Mouse (Mus musculus): ENCODE measurements around the gene Syt17.

Gene Syt17

DNA sequence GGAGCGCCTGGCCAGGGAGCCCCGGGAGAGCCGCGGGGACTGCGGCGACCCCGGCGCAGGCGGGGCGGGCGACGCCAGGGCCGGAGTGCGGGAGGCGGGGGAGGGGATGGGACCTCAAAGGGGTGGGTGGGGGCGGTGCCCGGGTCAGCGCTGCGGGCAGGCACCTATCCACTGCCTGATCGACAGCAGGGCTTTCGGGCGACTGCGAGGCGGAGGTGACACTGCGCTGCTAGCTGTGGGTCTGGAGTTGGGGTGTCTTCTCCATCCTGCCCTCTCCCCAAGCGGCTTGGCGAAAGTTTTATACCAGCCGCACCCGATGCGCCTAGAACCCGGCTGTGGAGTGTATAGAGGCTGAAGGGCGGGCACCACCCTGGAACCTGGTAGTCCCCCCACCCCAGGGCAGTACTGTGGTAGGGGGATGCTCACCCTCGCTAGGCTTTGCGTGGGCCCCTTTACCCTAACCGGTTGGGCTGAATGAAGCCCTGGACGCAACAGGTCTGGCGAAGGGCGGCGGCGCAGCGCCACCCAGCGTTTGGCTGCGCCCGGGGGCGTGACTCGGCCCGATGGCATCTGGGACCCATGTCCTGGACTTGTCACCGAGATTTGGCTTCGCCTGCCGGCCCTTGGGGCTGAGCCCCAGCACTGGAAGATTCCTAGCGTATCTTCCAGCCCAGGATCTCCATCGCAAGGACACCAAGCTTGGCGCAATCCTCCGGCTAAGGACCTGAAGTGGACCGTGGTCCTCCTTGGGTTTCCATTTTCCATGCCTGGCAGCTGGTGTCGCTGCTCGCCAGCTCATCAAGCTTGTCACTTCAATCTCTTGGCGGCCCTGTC is at the start of gene Syt17:
Gene Syt17, minus strand, starts transcription at position 89 of the 834 bp plus-strand sequence.
- DNase-seq = peak; percentile 79

DNA sequence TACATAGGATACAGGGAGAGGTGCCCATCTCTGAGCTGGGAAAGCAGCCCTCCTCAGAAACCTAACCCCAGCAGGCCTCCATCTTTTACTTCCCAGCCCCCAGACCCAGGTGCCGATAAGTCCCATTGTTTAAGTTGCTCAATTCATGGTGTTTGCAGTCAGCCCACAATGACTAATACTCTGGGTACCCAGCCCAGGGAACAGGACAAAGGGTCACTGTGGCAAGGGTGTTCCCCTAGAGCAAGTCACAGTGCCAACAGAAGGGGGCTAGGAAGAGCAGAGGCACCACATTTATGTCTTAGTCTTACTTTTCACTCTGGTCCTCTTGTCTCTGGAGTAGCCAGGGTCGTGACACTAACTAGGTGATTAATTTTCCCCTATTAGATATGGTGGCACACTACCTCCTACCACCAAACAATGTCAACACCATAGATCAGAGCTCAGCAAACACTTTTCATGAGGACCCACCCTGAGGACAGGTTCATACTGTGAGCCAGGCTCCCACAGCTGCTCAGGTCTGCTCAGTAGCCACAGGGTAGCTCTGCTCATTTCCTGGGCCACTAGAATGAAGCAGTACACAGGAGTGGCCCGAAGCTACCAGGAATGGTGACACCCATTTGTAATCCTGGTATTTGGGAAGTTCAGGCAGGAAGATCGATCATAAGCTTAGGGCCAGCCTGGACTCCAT is 47.0 kb upstream of the Syt17 start:
- DNase-seq = no peak

DNA sequence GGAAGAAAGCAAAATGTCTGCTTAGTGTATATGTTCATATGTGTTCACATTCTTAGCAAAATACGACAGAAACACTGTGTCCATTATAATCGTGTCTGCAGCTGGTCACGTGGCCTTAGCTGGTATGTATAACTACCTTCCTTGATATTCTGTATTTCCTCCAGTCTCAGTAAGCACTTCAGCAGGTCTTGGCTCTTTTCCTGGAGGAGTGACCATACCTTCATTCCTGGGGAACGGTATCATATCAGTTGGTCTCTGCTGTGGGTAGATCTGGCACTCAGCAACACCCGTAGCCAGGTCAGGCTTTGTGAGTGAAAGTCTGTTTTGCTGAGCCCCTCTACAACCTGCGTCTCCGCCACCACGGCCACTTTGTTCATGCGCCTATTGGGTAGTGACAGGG is 45.9 kb upstream of the Syt17 start:
- no peak for DNase-seq

DNA sequence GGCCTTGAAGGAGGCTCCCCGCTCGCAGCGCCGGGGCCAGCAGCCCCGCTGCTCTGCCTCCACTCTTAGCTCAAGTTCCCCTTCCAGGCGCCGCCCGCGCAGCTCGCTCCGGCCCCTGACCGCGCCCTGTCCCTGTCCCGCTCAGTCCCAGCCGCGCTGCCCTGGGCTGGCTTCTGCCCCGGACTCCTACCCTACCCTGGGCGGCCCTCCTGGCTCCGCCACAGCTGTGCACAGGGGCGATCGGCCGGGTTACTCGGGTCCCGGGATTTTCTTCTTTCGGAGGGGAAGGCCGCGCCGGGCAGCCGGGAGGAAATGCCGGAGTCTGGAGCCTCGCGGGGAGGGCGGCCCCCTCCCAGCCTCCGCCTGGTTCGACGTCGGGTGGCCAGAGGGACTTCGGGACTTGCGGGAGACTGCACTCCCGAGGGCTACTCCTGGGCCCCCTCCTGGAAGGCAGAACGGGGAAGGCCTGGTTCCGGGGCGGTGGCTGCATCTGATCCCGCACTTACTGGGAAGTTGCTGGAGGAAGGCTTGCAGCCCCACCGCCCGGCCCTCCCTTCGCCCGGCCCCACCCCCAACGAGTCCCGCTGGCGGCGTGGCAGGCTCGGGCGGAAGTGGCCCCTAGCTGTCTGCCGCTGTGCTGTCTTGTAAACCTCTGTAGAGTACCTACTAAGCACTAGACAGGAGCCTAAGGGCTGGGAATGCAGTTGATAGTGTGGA is 43.6 kb upstream of the Syt17 start, which contains the start of gene Itpripl2:
Gene Itpripl2, minus strand, starts transcription at position 545 of the 717 bp plus-strand sequence.
- DNase-seq = peak; percentile 87

DNA sequence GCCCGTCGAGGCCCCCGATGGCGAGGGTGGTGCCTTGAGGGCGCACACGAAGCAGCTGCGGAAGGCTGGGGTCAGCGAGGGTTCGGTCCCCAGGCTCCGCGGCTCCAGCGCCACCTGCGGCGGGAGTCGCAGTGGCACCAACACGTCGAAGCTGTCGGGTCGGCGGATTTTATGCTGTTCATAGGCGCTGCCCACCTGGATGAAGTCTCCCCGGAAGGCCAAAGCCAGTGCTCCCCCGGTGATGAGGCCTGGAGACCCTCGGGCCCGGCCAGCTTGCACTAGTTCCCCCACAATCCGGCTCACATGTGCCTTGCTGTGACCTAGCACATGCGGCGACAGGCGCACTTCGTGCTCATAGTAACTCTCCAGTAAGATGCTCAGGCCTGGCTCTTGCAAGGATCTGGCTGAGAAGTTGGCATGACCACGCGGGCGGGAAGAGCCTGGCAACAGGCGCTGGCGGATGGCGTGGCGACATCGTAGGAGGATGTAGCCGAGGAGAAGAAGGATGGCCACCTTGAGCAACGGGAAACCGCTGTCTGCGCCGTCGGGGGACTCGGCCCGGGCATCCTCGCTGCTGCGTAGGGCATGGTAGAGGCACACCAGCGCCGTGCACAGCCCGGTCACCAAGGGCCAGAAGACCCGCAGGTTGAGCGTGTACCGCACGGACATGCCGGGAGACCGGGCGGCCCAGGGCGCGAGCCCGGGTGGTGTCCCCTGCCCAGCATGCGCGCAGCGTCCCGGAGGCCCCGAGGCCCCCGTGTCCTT is 42.8 kb upstream of the Syt17 start:
- DNase-seq = peak; percentile 34

DNA sequence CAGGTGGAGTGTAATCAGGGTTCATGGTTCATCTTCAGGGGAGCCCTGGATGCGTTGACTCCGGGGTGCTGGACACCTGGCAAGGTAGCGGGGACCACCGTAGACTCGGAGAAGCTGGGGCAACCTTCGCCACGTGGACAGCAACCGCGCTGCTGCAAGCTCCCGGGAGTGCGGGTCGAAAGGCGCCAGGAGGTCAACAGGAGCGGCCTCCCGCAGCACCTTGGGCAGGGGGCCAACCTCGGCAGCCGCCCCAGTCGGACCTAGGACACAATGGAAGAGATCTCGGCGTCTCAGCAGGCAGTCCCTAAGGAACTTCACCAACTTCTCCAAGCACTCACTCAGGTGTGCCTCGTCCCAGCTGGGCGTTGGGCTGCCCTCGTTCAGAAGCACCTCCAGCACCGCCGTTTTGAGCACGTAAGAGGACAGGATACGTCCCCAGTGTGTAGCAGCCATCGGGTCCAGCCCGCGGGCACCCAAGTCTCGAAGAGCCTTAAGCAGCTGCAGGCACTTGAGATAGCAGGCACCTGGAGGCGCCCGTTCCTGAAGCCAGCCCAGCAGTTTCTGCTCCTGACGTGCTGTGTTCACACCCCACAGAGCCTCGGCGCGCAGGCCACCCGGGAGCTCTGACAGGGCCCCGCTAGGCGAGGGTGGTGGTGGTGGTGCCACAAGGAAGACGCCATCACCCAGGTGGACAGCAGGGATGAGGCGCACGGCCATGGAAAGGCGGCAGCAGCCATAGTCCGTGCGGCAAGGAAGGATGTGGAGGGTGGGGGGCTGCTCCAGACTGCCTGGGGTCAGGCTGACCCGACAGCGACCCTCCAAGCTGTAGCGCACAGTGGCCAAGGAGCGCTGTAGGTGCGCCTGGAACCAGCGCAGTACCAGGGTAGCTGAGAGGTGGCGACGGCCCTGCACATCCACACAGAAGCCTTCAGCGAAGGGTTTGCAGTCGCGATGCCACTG is 42.0 kb upstream of the Syt17 start:
- no peak for DNase-seq

DNA sequence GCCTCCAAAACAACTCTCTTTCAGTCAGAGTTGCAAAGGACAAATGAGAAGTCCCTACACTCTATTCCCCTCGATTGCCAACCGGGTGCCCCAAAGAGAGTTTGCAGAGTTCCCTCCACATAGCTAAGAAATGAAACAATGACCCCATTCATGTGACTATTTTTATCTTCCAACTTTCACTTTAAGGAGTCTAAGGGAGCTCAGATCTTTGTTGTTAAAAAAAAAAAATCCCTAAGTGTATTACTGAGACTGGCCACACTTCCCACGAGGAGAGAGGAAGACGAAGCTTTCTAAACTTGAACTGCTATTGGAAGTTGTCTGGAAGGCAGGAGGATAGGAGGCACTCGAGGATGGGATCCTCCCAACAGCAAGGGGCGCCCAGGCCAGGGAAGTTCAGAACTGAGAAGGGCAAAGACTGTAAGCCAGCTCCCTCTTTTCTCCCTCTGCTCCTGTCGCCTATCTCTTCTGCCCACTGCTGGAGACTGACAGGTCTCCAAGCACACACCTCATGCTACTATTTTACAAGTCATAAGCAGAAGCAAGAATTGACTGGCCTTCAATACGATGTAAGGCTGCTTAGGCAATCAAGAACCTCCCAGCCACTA is 40.1 kb upstream of the Syt17 start:
- no peak for DNase-seq

DNA sequence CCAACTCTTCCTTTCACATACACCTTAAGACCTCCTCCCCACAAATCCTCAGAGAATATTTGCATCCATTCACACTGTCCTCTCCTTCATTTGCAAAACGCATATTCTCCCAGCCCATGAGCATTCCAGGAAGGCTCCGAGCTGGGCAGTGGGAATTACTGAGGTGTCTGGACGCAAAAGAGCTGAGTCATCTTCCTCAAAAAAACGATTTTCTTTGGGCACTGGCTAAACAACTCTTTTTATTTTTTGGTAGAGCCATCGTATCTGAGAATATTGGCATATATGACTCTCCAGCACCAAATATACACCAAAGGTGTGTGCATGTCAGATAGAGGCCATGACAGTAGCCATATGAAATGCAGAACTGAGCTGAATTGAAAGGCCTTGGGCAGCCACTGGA is 38.9 kb upstream of the Syt17 start:
- DNase-seq = no peak

DNA sequence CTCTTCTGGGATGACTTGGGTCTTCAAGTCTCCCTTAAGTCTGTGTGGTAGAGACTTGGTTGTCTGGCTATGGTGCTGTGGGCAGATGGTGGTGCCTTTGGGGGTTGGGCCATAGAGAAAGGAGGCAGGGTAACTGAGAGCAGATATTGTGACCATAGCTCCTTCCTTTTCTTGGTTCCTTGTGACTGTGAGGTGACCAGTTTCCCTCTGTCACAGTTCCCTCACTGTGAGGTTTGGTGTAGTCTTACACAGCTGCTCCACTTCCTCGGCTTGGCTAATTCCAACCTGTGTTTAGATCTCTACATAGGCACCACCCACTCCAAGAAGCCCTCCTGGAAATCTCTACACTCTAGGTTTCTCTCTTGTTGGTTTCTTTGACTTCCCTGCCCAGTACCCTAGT is 36.0 kb upstream of the Syt17 start:
- DNase-seq = no peak

DNA sequence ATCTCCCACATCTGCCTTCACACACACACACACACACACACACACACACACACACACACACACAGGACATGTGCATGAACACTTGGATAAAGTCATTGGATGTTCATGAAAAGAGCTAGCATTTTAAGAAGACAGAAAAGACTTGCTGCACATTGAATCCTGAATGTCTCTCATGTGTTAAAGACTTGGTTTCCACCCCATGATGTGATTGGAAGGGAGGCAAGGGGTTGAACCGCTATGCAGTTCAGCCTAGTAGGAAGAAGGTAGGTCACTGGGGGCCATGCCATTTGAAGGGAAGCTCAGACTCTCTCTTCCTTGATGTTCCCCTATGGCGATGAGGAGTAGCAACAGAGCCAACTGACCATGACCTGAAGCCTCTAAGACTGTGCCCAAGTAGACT is 34.0 kb upstream of the Syt17 start:
- no peak for DNase-seq

DNA sequence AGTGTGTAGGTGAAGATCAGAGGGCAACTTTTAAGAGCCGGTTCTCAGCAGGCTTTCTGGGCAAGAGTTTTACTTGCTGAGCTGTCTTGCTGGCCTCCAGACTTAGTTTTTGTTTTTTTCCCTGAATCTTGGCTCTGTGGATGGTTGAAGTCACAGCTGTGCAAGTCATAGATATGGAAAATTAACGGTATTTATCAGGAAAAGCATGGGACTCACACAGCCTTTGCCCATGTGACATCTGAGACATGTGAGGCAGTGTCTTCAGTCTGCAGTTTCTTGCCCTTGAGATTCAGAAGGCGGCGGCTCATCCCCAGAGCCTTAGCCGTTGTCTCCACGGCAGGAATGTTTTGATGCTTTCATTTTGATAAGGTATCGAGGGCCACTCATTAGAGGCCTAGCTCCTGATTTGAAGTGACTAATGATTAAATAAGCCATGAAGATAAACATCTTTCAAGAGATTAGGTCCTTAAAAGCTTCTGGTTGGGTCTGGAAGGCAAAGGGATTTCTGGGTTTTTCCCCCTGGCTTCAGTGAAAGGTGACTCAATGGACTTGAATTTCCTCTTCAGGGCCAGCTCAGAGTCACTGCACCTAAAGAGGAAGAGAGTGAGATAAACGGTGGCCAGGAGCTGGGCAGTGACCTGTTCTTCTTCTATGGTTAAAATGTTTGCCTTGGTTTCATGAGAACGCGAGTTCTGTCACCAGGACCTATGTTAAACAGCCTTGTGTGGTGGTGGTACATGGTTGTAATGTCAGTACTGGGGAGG is 33.2 kb upstream of the Syt17 start:
- no peak for DNase-seq

DNA sequence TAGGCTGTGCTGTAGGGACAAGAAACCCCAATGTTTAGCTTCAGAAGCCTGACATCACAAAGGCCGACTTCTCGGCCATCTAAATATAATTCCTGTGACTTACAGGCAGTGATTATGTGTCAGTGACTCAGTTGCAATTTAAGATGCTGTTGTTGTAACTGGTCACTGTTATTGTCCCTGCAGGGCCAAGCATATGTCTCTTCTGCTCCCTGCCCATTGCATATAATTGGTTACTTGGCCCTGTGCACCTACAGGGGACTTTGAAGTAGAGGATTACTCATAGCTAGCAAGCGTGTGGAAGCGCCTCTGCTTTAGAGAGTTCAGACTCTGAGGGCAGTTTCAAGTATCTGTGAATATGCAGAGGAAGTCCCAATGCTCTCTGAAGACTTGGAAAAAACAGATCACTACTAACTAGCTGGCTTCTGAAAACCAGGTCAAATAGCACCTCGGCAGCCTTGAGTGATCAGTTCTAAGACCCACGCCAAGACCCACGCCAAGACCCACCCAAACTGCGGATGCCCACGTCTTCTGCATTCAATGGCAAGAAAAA is 32.2 kb upstream of the Syt17 start:
- no peak for DNase-seq

DNA sequence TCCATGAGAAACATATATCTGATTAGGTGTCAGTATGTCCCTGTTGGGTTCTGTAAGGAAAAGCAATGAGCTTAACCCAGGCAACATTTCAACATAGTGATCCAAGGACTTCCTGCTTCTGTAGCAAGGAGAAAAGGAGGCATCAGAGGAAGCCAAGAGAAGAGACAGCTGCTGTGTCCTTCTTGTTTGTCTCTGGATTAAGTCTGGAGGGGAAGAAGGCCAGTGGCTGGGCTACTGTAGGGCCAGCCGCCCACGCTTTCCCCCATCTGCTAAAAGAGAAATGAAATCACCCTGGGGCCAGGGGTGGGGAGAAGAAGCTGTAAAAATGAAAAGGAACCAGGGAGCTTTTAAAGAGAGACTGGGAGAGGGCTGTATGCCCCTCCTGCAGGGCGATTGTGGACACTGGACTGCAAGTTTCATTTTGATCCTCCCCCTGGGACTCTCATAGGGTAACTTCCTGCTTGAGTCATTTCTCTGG is 30.9 kb upstream of the Syt17 start:
- DNase-seq = peak; percentile 80

DNA sequence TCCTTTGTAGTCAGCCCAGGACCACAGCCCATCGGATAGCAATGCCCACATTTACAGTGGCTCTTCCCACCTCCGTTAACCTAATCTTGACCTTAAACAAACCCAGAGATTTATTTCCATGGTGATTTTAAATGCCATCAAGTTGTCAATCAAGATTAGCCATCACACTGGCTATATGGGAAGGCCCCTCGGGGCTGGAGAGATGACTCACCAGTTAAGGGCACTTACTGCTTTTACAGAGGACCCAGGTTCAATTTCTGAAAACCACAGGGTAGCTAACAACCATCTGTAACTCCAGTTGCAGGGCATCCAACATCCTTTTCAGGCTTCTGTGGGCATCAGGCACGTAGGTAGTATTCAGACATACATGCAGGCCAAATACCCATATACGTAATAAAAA is 28.4 kb upstream of the Syt17 start:
- DNase-seq = no peak

DNA sequence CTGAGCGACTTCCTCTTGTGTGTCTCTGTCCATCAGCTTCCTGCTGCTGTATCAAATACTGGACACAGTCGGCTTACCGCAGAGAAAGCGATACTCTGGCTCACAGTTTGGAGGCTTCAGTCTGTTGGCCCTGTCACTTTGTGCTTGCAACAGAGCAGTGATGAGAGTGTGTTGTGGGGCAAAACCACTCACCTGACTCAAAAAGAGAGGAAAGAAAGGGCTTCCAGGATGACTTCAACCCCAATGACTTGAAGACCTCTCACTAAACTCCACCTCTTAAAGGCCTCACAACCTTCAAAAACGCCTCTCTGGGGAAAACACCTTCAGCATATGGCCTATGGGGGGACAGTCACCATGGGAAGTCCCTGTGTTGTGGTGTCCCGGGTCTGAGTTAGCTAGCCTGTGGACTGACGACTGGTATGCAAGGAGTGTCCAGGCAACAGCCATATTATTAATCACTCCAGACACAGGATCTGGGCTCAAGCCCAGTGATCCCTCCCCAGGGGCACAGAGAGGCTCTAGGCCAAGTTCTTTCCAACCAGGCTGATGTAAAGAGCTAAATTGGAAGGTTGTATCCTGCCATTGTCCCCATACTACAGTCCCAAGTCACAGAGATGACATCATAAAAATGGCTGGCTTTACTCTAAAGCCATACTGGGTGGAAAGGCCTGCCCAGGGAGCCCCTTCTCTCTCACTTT is 27.1 kb upstream of the Syt17 start:
- peak; percentile 53 for DNase-seq

DNA sequence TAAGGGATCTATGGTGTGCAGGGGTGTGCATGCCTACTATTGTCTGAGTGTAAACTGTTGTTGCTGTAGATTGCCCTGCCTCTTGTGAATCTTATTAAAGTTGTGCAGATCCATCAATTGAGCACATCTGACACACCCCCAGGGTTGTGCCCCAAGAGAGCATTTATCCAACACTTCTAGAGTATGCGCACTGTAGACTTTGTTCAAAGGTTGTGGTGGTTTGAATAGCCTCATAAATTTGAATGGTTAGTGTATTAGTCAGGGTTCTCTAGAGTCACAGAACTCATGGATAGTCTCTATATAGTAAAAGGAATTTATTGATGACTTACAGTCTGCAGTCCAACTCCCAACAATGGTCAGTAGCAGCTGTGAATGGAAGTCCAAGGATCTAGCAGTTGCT is 24.9 kb upstream of the Syt17 start:
- no peak for DNase-seq

DNA sequence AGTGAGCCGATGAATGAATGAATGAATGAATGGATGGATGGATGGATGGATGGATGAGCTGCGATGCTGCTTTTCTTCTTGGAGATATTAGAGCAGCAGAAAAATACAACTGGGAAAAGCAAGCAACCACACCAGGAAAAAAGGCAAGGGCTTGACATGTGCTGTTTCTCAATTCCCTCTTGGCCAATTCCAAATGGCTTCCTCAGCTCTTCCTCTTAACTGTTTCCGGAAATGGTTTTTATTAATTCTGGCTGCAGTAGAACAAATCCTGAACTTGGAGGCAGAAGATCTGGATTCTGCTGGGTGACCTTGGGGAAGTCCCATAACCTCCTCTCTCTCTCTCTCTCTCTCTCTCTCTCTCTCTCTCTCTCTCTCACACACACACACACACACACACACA is 20.0 kb upstream of the Syt17 start:
- peak; percentile 28 for DNase-seq

DNA sequence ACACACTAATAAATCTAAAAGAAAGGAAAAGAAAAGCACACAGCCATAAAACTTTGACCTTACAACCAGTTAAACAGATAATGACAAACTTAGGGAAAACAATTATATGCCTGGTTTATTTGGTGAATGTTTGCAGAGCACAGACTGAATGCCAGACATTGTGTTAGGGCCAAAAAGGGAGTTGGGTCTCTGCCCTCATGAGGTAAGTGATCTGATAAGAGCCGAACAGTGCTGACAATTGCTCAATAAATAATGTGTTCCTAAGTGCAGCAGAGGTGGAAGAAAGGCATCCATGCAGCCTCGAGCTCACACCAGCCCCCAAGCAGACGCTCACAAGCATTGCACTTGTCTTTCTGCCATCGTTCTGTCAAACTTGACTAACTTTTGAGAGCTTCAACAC is 16.4 kb upstream of the Syt17 start:
- no peak for DNase-seq

Data from kidney, postnatal 14 days (tissue).